Mouse (Mus musculus): ENCODE results near the gene Htr5b.

DNA sequence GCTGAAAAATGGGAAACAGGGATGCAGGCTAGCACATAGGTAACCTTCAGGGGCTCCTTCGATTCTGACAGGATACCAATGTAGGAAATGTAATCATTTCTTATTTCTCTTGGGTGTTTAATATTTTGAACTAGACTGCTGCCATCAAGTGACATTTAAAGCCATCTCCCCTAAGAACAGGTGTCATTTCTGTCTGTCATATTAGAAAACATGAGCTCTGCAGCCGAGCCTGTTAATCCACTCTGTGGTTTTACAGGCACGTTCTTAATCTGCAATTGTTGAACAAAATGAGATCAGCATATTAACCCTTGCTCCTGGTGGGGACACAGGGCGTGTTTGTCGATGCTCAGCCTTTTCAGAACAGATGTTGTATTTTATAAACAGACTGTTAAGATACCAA is 56.8 kb downstream of the Htr5b start:
- no peak for TF ChIP-seq POLR2A (IDR thresholded peaks at IDR 0.05; ENCODE audit: extremely low read depth, insufficient read depth, low read length)
- TF ChIP-seq CTCF (IDR thresholded peaks at IDR 0.05; ENCODE audit: low read depth, low read length) = no peak

Measured in liver, adult 2 months (tissue).